Mouse (Mus musculus): ENCODE data around the gene Ptk7. TPM values are rescaled to one million over a fixed set of nuclear protein-coding genes. Genes with fewer than 3 reads are reported as not detected.
A peak's percentile ranks its signal among the peaks of the same experiment; 100 is the strongest.

Gene Ptk7
- total RNA-seq, 2 experiments from 2014 or later: 8.5 to 8.8 TPM

DNA sequence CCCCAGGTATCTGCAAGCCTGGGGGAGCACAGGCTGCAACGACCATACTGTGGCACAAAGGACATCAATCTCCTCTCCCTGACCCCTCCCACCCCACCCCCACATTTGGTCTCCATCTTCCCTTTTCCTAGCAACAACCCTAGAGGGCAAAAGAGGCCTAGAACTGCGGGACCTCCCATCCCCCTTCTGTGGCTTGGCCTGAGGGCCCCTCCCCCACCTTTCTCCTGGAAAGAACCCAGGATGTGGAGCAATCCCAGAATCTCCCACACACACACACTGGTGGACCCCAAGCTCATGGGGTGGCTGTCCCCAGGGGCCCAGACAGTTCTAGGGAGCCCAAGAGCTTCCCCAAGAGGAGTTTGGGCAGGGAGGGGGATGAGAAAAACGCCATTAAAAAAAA lies 81.4 kb downstream of the Ptk7 start:
- H3K27ac ChIP-seq: no peak overlapping the region
- H3K4me3 ChIP-seq: no peak overlapping the region
- DNase-seq (ENCODE audit: low spot score in 2 of 2): no peak
- TF ChIP-seq CTCF (conservative IDR thresholded peaks at IDR 0.05): no peak

DNA sequence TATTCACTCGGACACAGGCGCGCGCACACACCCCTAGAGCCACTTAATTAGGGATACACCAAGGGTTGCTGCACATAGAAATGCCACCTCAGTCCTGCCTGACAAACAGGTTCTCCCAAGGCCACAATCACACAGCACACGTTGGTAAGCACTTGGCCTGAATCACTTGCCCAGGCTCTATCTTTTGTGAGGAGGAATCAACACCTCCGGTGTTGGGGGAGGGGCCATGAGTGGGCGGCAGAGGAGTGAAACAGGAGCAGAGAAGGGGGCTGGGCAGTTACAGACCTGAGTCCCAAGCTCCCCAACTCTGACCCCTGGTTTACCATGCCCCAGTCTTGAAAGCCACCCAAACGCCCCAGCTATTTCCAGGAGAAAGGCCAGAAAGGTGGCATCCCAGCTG lies 82.3 kb downstream of the Ptk7 start:
- TF ChIP-seq CTCF (conservative IDR thresholded peaks at IDR 0.05): no peak
- peak overlapping the region; percentile 74; the same call in 1 of the 2 replicates for H3K4me3 ChIP-seq
- DNase-seq (ENCODE audit: low spot score in 2 of 2): no peak
- H3K27ac ChIP-seq: peak overlapping the region; percentile 91

- peak overlapping the region; percentile 74 for H3K4me3 ChIP-seq
- DNase-seq (ENCODE audit: low spot score in 2 of 2): no peak
- peak overlapping the region; percentile 91 for H3K27ac ChIP-seq
- no peak for TF ChIP-seq CTCF (conservative IDR thresholded peaks at IDR 0.05)
Measured at GRCm38 (mm10) chr17:46546591-46546990, 82.7 kb downstream of the Ptk7 start.

DNA sequence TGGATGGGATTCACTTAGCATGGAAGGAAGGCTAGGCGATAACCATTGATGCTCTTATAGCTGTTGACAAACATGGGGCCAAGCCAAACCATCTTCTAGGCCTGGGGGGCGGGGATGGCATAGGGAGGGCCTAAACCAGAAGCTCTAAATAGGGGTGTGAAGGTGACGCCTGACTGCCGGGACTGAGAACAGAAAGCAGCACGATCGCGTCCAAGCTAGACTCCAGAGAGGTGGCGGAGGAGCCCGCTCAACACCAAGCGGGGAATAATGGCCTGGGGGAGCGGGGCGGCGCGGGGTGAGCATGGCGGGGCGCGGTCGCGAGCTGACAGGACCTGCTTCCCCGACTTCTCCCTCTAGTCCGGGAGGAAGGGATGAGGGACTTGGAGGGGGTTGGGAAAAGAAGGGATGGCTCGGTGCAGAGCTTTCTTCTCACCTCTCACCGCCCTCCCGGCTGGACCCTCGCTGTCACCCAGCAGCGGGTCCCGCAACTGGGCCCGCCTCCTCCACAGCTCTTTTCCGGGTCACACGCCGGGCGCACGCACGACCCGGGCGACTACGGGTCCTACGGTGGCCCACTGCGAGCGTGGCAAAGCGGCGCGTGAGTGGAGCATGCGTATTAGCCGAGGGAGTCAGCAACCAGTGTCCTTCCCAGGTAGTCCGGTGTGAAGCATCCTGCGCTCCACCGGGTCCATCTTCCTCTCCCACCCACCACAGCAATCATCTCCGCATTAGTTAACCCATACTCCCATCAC lies 83.3 kb downstream of the Ptk7 start, which contains the start of gene Cul9:
Cul9 (minus strand) TSS at position 576 of the 752 bp plus-strand sequence.
- Histone ChIP-seq H3K27ac (peak within 1 kb of the TSS; percentile 91), H3K4me3 (peak within 1 kb of the TSS; percentile 74)
- DNase-seq (ENCODE audit: low spot score in 2 of 2): peak; percentile 92
- TF ChIP-seq CTCF (conservative IDR thresholded peaks at IDR 0.05): no peak

DNA sequence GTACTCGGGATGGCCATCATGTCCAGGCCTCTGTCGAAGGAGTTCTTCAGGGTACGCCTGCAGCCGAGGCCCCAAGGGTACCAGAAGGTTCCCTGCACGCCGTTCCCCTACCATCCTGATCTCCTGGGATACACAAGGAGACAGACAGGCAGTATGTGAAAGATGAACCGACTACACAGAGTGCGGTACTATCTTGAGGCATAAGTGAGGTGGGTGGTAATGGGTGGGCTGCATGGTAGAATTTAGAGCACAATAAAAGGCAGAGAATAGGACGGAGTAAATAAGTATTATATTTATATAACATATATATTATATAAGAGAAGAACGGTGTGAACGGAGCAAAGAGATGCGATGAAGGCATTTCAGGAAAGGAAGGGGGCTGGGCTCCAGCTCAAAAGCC lies 85.6 kb downstream of the Ptk7 start:
- H3K27ac ChIP-seq: peak overlapping the region; percentile 62
- no peak for DNase-seq (ENCODE audit: low spot score in 2 of 2)
- H3K4me3 ChIP-seq: peak overlapping the region; percentile 13
- no peak for TF ChIP-seq CTCF (conservative IDR thresholded peaks at IDR 0.05)

DNA sequence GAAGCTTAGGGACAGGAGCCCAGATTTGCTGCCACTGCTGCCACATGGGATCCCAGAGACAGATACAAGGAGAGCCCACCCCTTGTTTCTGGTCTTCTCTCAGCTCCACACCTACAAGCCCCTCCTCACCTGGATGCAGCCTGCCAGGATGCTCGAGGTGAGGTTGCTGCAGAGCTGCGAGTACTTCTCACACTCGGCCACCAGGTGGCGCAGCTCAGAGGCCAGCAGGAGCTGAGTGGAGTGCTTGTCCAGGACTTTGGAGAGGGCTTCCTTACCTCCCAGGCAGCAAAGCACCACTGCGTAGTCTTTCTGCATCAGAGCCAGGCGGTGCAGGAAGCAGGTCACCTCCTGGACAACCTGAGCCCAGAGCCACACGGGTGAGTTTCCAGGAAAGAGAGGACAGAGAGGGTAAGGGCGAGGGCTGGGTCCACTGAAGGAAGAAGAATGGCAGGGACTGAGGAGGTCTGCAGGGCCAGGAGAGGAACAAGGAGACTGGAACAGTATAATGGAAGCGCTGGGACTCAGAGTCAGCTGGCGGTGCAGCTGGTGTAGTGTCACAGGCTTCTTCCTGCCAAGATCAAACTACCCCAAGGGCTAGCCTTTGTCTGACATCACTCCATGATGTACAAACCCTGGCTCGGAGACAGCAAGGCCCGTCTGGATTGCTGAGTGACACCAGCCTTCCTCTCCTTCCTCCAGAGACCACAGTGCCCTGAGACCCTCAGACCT lies 103.6 kb downstream of the Ptk7 start:
- Histone ChIP-seq H3K4me3 (no peak overlapping the region), H3K27ac (0 out of 2 replicates have a peak overlapping the region, but pooled peaks have one; percentile 28)
- peak; percentile 53 to 72 for DNase-seq (ENCODE audit: low spot score in 2 of 2)
- peak; percentile 95 for TF ChIP-seq CTCF (conservative IDR thresholded peaks at IDR 0.05)

DNA sequence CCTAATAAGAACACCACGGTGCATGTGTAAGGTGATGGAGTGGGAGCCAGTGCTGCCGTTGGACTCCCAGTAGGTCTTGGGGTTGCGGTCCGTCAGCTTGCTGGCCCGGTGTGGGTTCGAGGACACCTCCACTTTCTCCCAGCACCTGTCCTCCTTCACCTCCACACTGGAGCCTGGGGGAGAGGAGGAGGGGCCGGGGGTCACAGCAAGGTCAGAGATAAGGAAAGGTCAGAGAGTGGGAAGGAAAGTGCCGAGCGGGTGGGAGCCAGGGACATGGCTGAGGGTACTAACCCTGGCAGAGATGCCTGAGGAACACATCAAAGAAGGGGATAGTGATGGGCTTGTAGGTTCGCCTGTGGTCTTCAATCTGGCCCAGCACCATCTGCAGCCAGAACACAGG lies 104.2 kb downstream of the Ptk7 start:
- H3K27ac ChIP-seq: no peak overlapping the region
- TF ChIP-seq CTCF (conservative IDR thresholded peaks at IDR 0.05): no peak
- DNase-seq (ENCODE audit: low spot score in 2 of 2): no peak
- no peak overlapping the region for H3K4me3 ChIP-seq

DNA sequence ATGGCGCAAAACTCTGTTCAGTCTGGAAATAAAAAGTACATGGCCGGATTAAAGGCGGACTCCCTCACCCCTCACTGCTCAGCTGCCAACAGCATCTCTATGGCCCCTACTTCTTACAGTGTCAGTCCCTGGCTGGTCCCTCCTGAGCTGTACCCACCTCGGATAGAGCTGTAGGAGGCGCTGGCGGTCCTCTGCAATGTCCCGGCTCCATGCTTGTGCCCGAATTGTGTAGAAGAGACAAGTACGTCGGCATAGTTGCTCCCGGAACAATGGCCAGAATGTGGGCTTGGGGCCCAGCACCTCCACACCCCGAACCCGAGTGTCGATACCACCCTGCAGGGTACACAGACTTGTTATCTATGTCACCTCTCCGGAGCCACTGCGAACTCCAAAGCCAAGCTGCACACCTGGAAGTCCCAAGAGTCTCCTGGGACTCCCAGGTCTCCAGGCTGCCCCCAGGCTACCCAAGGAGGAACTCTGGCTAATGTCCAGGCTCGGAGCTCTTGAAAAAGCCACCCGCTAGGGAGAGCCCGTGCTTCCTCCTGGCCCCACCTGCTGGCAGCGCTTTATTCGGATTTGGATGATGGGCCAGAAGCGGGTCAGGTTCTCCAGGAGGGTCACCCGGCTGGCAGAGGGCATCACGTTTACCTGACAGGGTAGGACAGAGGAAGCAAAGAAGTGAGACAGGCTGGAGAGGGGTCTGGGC lies 107.2 kb downstream of the Ptk7 start:
- TF ChIP-seq CTCF (conservative IDR thresholded peaks at IDR 0.05): peak; percentile 40
- Histone ChIP-seq H3K4me3 (no peak overlapping the region), H3K27ac (no peak overlapping the region)
- DNase-seq (ENCODE audit: low spot score in 2 of 2): no peak

DNA sequence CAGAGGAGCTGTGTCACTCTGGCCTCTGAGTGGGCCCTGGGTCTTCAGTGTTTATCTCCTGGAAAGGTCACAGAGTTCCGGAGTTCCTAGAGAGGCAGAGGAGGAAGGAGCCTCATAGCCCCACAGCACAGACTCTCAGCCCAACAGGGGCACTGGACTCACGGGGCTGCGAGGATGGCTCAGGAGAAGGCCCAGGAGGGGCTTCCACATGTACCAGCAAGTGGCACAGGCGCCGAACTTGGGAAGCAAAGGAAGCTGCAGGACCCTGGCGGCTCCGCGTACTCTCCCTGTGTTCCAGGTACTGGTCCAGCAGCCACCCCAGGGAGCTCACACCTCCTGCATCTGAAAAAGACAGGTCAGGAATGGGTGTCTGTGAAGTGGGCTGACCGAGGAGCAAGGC lies 108.1 kb downstream of the Ptk7 start:
- no peak for TF ChIP-seq CTCF (conservative IDR thresholded peaks at IDR 0.05)
- no peak overlapping the region for H3K27ac ChIP-seq
- no peak overlapping the region for H3K4me3 ChIP-seq
- no peak for DNase-seq (ENCODE audit: low spot score in 2 of 2)

DNA sequence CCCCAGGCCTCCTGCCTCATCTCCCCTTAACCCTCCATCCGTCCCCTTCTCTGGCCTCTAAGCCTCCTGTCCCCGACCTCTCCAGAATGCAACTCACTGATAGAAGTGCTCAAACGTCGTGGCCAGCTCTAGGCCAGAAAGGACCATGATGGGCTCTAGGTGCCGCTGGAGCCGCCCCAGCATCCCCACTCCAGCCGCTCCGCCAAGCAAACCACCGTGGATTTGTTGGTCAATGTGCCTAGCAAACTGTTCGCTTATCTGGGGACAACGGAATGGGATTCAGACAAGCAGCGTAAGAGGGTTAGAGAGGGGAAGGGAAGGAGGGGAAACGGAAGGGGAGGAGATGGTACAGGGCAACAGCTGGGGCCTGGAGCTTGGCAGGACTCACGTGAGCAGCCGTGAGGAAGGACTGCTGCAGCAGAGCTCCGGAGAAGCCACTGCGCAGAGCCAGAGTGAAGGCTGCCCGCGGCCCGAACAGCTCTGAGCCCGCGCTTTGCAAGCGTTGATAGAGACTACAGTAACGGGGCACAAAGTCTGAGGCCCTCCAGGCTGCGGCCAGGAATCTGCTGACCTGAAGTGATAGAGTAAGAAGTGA lies 108.8 kb downstream of the Ptk7 start:
- TF ChIP-seq CTCF (conservative IDR thresholded peaks at IDR 0.05): no peak
- DNase-seq (ENCODE audit: low spot score in 2 of 2): no peak
- Histone ChIP-seq H3K27ac (no peak overlapping the region), H3K4me3 (no peak overlapping the region)

- DNase-seq (ENCODE audit: low spot score in 2 of 2): no peak
- no peak for TF ChIP-seq CTCF (conservative IDR thresholded peaks at IDR 0.05)
- no peak overlapping the region for H3K27ac ChIP-seq
- H3K4me3 ChIP-seq: no peak overlapping the region
Measured at GRCm38 (mm10) chr17:46519971-46520370, 109.3 kb downstream of the Ptk7 start.

Small RNAs within 50 kb of the gene (microRNA-seq; reads per million reads assigned to microRNA genes)
- 2.4 to 3.2 reads per million in 2 experiments for gene Mir6976

Other genes starting within 250 kb of the Ptk7 start
- 10 to 100 TPM; 57.4 to 70.5 TPM for gene Zfp318, start 245.8 kb downstream of the Ptk7 start, total RNA-seq (2021)
- gene Crip3, start 200.6 kb downstream of the Ptk7 start, total RNA-seq (2021): 1 to 10 TPM; 2.4 to 6.3 TPM
- under 1 TPM in 1 of 2 experiments, not detected in 1; 0.28 TPM for gene Slc22a7, start 191.0 kb downstream of the Ptk7 start, total RNA-seq (2021)
- gene Ttbk1, start 141.8 kb downstream of the Ptk7 start, total RNA-seq (2021): 100 to 1,000 TPM; 119 to 122 TPM
- 1 to 10 TPM; 4.8 to 6.2 TPM for gene Dnph1, start 132.8 kb downstream of the Ptk7 start, total RNA-seq (2021)
- 10 to 100 TPM; 66.1 to 68.4 TPM for gene Cul9, start 83.1 kb downstream of the Ptk7 start, total RNA-seq (2021)
- gene Srf, start 73.3 kb downstream of the Ptk7 start, total RNA-seq (2021): 10 to 100 TPM; 75.7 to 90.9 TPM
- 10 to 100 TPM; 19.0 to 20.1 TPM for gene Klc4, start 16.5 kb upstream of the Ptk7 start, total RNA-seq (2021)
- gene Mrpl2, start 16.7 kb upstream of the Ptk7 start, total RNA-seq (2021): 10 to 100 TPM; 52.2 to 53.5 TPM
- gene Cul7, start 20.8 kb upstream of the Ptk7 start, total RNA-seq (2021): 10 to 100 TPM; 19.1 to 20.4 TPM
- gene Rrp36, start 44.8 kb upstream of the Ptk7 start, total RNA-seq (2021): 10 to 100 TPM; 15.8 to 16.8 TPM
- gene Mea1, start 49.3 kb upstream of the Ptk7 start, total RNA-seq (2021): 100 to 1,000 TPM in 1 of 2 experiments, 10 to 100 TPM in 1; 99.8 to 104 TPM
- 100 to 1,000 TPM; 163 to 173 TPM for gene Klhdc3, start 51.4 kb upstream of the Ptk7 start, total RNA-seq (2021)
- gene Ppp2r5d, start 75.6 kb upstream of the Ptk7 start, total RNA-seq (2021): 10 to 100 TPM; 88.0 to 91.4 TPM
- 10 to 100 TPM; 53.6 to 58.4 TPM for gene Pex6, start 82.0 kb upstream of the Ptk7 start, total RNA-seq (2021)
- 1 to 10 TPM in 1 of 2 experiments, under 1 TPM in 1; 0.90 to 1.2 TPM for gene Gnmt, start 99.7 kb upstream of the Ptk7 start, total RNA-seq (2021)
- gene Cnpy3, start 122.7 kb upstream of the Ptk7 start, total RNA-seq (2021): 10 to 100 TPM; 67.9 to 72.4 TPM
- not detected for gene Ptcra, start 134.2 kb upstream of the Ptk7 start, total RNA-seq (2021)
- gene 2310039H08Rik, start 143.1 kb upstream of the Ptk7 start, total RNA-seq (2021): 10 to 100 TPM in 1 of 2 experiments, 1 to 10 TPM in 1; 8.7 to 10.7 TPM
- 10 to 100 TPM; 42.8 to 51.2 TPM for gene Rpl7l1, start 153.2 kb upstream of the Ptk7 start, total RNA-seq (2021)
- gene Bicral, start 229.0 kb upstream of the Ptk7 start, total RNA-seq (2021): 10 to 100 TPM; 56.1 to 61.3 TPM